Mouse (Mus musculus) hindlimb bud, embryonic 11.5 days (tissue): ENCODE measurements around the gene Fbxo24.
"Not testable (repeated sequence)": the region's sequence is repeated elsewhere in the genome, so short reads cannot be mapped to it uniquely, and the experiment has no call there.

ENCODE experiments used
- DNase-seq: peaks from one replicate; pipeline ENCODE4 v3.0.0-alpha.2; 2012; ENCODE audit warnings: low read depth, low spot score; ENCODE audit errors: extremely low spot score

The Fbxo24 gene

GRCm38 (mm10) chr5:137644484-137644883 lies 15.7 kb upstream of the Fbxo24 start:
- DNase-seq, result no peak

- DNase-seq, result no peak
Observed at GRCm38 (mm10) chr5:137642886-137643285, 14.1 kb upstream of the Fbxo24 start.

GRCm38 (mm10) chr5:137641054-137641453 lies 12.3 kb upstream of the Fbxo24 start, which contains the start of gene Sap25:
Gene Sap25 (plus strand): TSS chr5:137641334.
- no peak for DNase-seq

GRCm38 (mm10) chr5:137639472-137639871 lies 10.7 kb upstream of the Fbxo24 start:
- DNase-seq, result no peak

- DNase-seq, result no peak
Observed at GRCm38 (mm10) chr5:137633397-137634084, 4.7 kb upstream of the Fbxo24 start.

- no peak for DNase-seq
Observed at GRCm38 (mm10) chr5:137631591-137631990, 2.8 kb upstream of the Fbxo24 start.

- no peak for DNase-seq
Observed at GRCm38 (mm10) chr5:137631171-137631570, 2.4 kb upstream of the Fbxo24 start.

- DNase-seq, result no peak
Observed at GRCm38 (mm10) chr5:137630602-137631001, 1.8 kb upstream of the Fbxo24 start.

- DNase-seq, result no peak
Observed at GRCm38 (mm10) chr5:137629906-137630545, 1.2 kb upstream of the Fbxo24 start.

- DNase-seq, result no peak
Observed at GRCm38 (mm10) chr5:137629306-137629721, 512 bp upstream of the Fbxo24 start.

GRCm38 (mm10) chr5:137627991-137628390 lies 811 bp downstream of the Fbxo24 start:
- DNase-seq, result no peak

- DNase-seq, result no peak
Observed at GRCm38 (mm10) chr5:137623937-137624530, 4.8 kb downstream of the Fbxo24 start.

GRCm38 (mm10) chr5:137615347-137615746 lies 13.5 kb downstream of the Fbxo24 start:
- DNase-seq, result no peak

GRCm38 (mm10) chr5:137614921-137615320 lies 13.9 kb downstream of the Fbxo24 start:
- DNase-seq, result not testable (repeated sequence)

GRCm38 (mm10) chr5:137613550-137613949 lies 15.3 kb downstream of the Fbxo24 start, which contains the start of gene Pcolce:
Gene Pcolce (minus strand): TSS chr5:137613784.
- no peak for DNase-seq

GRCm38 (mm10) chr5:137613076-137613475 lies 15.7 kb downstream of the Fbxo24 start:
- DNase-seq, result no peak

GRCm38 (mm10) chr5:137611245-137611602 lies 17.6 kb downstream of the Fbxo24 start:
- DNase-seq, result no peak

- peak; percentile 93 for DNase-seq
Observed at GRCm38 (mm10) chr5:137610548-137611244, 18.1 kb downstream of the Fbxo24 start.

- DNase-seq, result no peak
Observed at GRCm38 (mm10) chr5:137610056-137610455, 18.7 kb downstream of the Fbxo24 start.

- DNase-seq, result no peak
Observed at GRCm38 (mm10) chr5:137609292-137609691, 19.5 kb downstream of the Fbxo24 start.

GRCm38 (mm10) chr5:137608654-137609190 lies 20.1 kb downstream of the Fbxo24 start:
- DNase-seq, result no peak
